Mouse (Mus musculus): Measurements from ENCODE around the gene Igsf3. TPM values are rescaled to one million over a fixed set of nuclear protein-coding genes. Genes with fewer than 3 reads are reported as not detected.
A peak's percentile ranks its signal among the peaks of the same experiment; 100 is the strongest.

Igsf3 gene
- total RNA-seq, 1 experiment: 22.9 TPM

DNA sequence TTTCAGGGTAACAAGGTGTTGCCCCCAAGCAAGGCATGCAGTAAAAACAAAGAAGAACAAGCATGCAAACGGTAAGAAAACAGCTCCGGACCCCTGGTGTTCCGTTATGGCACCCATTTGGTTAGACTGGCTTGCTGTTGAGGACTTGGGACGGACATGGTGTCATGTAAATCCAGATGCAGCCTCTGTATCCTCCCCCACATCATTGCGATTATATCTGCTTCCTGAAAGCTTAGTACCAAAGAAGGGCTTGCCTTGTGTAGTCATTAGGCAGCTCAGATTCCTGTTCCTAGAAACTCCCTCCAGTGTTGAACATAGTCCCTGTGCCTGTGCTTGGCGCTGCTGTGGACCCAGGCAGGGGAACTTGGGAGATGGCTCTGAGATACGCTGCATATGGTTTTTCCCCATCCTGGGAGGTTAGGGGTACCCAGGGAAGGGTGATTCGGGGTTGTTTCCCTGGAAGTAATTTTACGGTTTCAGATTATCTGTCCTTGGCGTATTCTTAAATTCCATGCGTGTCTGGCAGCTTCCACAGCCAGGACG is 60.2 kb downstream of the Igsf3 start:
- Histone ChIP-seq H3K4me1 (ENCODE audit: control insufficient read depth in 2 of 2, insufficient read depth in 2 of 2, low read length in 2 of 2, poor library complexity in 1 of 2) (peaks cover 17 to 23% of the 10 kb centered on the region in 2 experiments), H3K36me3 (ENCODE audit: control insufficient read depth, insufficient read depth, low read length, poor library complexity, severe bottlenecking) (peaks cover 17% of the 10 kb centered on the region; the same call in 1 of the 2 replicates)

DNA sequence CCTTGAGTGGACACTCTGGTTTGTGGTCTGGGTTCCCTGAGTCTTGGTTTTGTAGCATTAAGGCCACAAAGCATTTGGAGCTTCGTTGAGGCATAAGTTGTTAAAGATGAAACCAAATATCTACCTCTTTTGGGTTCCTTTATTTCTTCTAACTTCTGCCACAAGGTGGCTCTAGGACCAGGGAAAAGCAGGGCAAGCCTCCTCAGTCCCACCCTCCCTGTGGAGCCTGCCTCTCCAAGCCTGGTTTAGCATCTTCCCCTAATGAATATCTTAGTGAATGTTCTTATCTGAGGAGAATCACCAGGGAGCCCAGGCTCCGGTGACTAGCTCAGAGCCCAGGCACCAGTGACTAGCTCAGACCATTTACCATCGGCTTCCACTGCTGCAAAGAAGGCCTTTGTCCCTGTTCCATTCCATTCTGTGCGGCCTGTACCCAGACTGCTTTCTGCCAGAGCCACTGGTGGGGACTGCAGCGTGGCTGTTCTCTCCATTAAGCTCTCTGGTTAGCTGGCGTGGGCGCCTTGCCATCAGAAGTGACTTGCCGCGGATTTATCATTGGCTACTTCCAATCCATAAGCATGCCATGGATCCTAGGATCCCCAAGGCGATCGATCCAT is 66.5 kb downstream of the Igsf3 start:
- DNase-seq (ENCODE audit: low read depth, low spot score): no peak

More for the DNA sequence above, 60.2 kb downstream of the Igsf3 start:
- DNase-seq (ENCODE audit: low read depth, low spot score): no peak
- H3K27ac ChIP-seq (ENCODE audit: insufficient read depth, low read depth, low read length, poor library complexity, severe bottlenecking): 0 out of 2 replicates have a peak overlapping the region, but pooled peaks have one; percentile 11
- H3K4me3 ChIP-seq (ENCODE audit: insufficient read depth in 1 of 2, low read depth in 1 of 2, low read length in 2 of 2, poor library complexity in 1 of 2, severe bottlenecking in 1 of 2): no peak overlapping the region
- no peaks in the 10 kb centered on the region for H3K9me3 ChIP-seq (ENCODE audit: control insufficient read depth, insufficient read depth, low read depth, low read length)
- in situ Hi-C loops (cut with MboI; ENCODE audit: low sequenced_read_pairs in 2 of 2, unreplicated experiment in 2 of 2): no loop called here
- TF ChIP-seq CHD2 (IDR thresholded peaks at IDR 0.05; ENCODE audit: low read depth, low read length) (no peak), MAFK (IDR thresholded peaks at IDR 0.05; ENCODE audit: insufficient read depth, low read depth, low read length) (no peak), HCFC1 (IDR thresholded peaks at IDR 0.05; ENCODE audit: borderline replicate concordance, insufficient read depth, low read length) (no peak), ZC3H11A (IDR thresholded peaks at IDR 0.05; ENCODE audit: borderline replicate concordance, low read depth, low read length) (no peak), ZNF384 (IDR thresholded peaks at IDR 0.05; ENCODE audit: low read depth, low read length) (no peak)
- H3K9ac ChIP-seq (ENCODE audit: insufficient read depth, low read depth, low read length, poor library complexity, severe bottlenecking): no peak overlapping the region

DNA sequence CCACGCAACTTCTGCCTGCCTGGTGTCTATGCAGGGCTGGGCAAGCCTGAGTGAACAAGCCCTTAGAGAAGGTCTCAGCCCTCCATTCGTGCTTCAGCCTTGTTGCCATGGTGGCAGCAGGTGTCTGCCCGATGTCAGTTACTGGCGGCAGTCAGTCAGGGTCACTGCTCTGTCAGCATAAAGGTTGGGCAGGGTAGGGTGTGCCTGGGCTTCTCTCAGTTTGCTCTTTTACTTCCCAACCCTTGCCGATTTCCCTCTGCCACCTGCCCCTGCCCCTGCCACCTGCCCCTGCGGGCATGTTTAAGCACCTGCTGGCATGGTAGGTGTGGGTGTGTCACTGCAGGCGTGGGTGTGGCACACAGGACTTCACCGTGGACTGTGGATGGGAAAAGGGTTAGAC is 67.6 kb downstream of the Igsf3 start:
- no peak overlapping the region for H3K4me3 ChIP-seq (ENCODE audit: insufficient read depth in 1 of 2, low read depth in 1 of 2, low read length in 2 of 2, poor library complexity in 1 of 2, severe bottlenecking in 1 of 2)
- in situ Hi-C loops (cut with MboI; ENCODE audit: low sequenced_read_pairs in 2 of 2, unreplicated experiment in 2 of 2): no loop called here
- H3K9me3 ChIP-seq (ENCODE audit: control insufficient read depth, insufficient read depth, low read depth, low read length): no peaks in the 10 kb centered on the region
- H3K27ac ChIP-seq (ENCODE audit: insufficient read depth, low read depth, low read length, poor library complexity, severe bottlenecking): no peak overlapping the region
- no peak overlapping the region for H3K9ac ChIP-seq (ENCODE audit: insufficient read depth, low read depth, low read length, poor library complexity, severe bottlenecking)
- TF ChIP-seq MAFK (IDR thresholded peaks at IDR 0.05; ENCODE audit: insufficient read depth, low read depth, low read length) (no peak), ZC3H11A (IDR thresholded peaks at IDR 0.05; ENCODE audit: borderline replicate concordance, low read depth, low read length) (no peak), CHD2 (IDR thresholded peaks at IDR 0.05; ENCODE audit: low read depth, low read length) (no peak)
- H3K36me3 ChIP-seq (ENCODE audit: control insufficient read depth, insufficient read depth, low read length, poor library complexity, severe bottlenecking): peaks cover 4% of the 10 kb centered on the region; the same call in 1 of the 2 replicates
- H3K4me1 ChIP-seq (ENCODE audit: control insufficient read depth in 2 of 2, insufficient read depth in 2 of 2, low read length in 2 of 2, poor library complexity in 1 of 2): peaks cover 34 to 37% of the 10 kb centered on the region in 2 experiments
- DNase-seq (ENCODE audit: low read depth, low spot score): no peak

More for the DNA sequence above, 66.5 kb downstream of the Igsf3 start:
- Histone ChIP-seq H3K27ac (ENCODE audit: insufficient read depth, low read depth, low read length, poor library complexity, severe bottlenecking) (no peak overlapping the region), H3K4me3 (ENCODE audit: insufficient read depth in 1 of 2, low read depth in 1 of 2, low read length in 2 of 2, poor library complexity in 1 of 2, severe bottlenecking in 1 of 2) (no peak overlapping the region), H3K36me3 (ENCODE audit: control insufficient read depth, insufficient read depth, low read length, poor library complexity, severe bottlenecking) (peaks cover 8% of the 10 kb centered on the region; the same call in 1 of the 2 replicates), H3K4me1 (ENCODE audit: control insufficient read depth in 2 of 2, insufficient read depth in 2 of 2, low read length in 2 of 2, poor library complexity in 1 of 2) (peaks cover 35 to 37% of the 10 kb centered on the region in 2 experiments), H3K9me3 (ENCODE audit: control insufficient read depth, insufficient read depth, low read depth, low read length) (no peaks in the 10 kb centered on the region), H3K9ac (ENCODE audit: insufficient read depth, low read depth, low read length, poor library complexity, severe bottlenecking) (no peak overlapping the region)
- in situ Hi-C loops (cut with MboI; ENCODE audit: low sequenced_read_pairs in 2 of 2, unreplicated experiment in 2 of 2): no loop called here
- TF ChIP-seq CHD2 (IDR thresholded peaks at IDR 0.05; ENCODE audit: low read depth, low read length): no peak
- TF ChIP-seq HCFC1 (IDR thresholded peaks at IDR 0.05; ENCODE audit: borderline replicate concordance, insufficient read depth, low read length): no peak
- no peak for TF ChIP-seq MAFK (IDR thresholded peaks at IDR 0.05; ENCODE audit: insufficient read depth, low read depth, low read length)
- no peak for TF ChIP-seq ZC3H11A (IDR thresholded peaks at IDR 0.05; ENCODE audit: borderline replicate concordance, low read depth, low read length)
- TF ChIP-seq ZNF384 (IDR thresholded peaks at IDR 0.05; ENCODE audit: low read depth, low read length): no peak

DNA sequence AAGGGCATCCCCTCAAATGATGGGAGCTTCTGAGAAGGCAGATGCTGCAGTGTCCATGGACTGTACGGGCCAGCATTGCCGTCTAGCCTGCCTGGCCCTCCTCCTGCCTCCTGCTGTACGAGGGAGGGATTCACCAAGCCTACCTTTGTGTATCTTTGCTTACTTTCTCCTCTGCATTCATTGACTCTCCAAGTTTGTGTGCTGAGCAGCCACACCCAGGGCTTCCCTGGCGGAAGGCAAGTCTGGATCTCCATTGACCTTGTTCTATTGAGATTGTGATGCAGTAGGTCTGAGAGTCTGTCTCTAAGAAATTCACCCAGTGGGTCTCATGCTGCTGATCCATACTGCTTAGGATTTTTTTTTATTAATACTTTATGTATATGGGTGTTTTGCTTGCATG is 70.4 kb downstream of the Igsf3 start:
- Histone ChIP-seq H3K4me3 (ENCODE audit: insufficient read depth in 1 of 2, low read depth in 1 of 2, low read length in 2 of 2, poor library complexity in 1 of 2, severe bottlenecking in 1 of 2) (no peak overlapping the region), H3K9ac (ENCODE audit: insufficient read depth, low read depth, low read length, poor library complexity, severe bottlenecking) (0 out of 2 replicates have a peak overlapping the region, but pooled peaks have one; percentile 19), H3K4me1 (ENCODE audit: control insufficient read depth in 2 of 2, insufficient read depth in 2 of 2, low read length in 2 of 2, poor library complexity in 1 of 2) (peaks cover 21 to 31% of the 10 kb centered on the region in 2 experiments), H3K27ac (ENCODE audit: insufficient read depth, low read depth, low read length, poor library complexity, severe bottlenecking) (peak overlapping the region; percentile 34; the same call in 1 of the 2 replicates), H3K36me3 (ENCODE audit: control insufficient read depth, insufficient read depth, low read length, poor library complexity, severe bottlenecking) (peaks cover 10% of the 10 kb centered on the region; the same call in 1 of the 2 replicates), H3K9me3 (ENCODE audit: control insufficient read depth, insufficient read depth, low read depth, low read length) (no peaks in the 10 kb centered on the region)
- TF ChIP-seq ZNF384 (IDR thresholded peaks at IDR 0.05; ENCODE audit: low read depth, low read length): no peak
- TF ChIP-seq MAFK (IDR thresholded peaks at IDR 0.05; ENCODE audit: insufficient read depth, low read depth, low read length): no peak
- no peak for TF ChIP-seq HCFC1 (IDR thresholded peaks at IDR 0.05; ENCODE audit: borderline replicate concordance, insufficient read depth, low read length)
- no peak for TF ChIP-seq ZC3H11A (IDR thresholded peaks at IDR 0.05; ENCODE audit: borderline replicate concordance, low read depth, low read length)
- no peak for TF ChIP-seq CHD2 (IDR thresholded peaks at IDR 0.05; ENCODE audit: low read depth, low read length)
- in situ Hi-C loops (cut with MboI; ENCODE audit: low sequenced_read_pairs in 2 of 2, unreplicated experiment in 2 of 2): no loop called here
- no peak for DNase-seq (ENCODE audit: low read depth, low spot score)

All from ES-E14 (cell line).